Mouse (Mus musculus): ENCODE results near the gene Myl9.

DNA sequence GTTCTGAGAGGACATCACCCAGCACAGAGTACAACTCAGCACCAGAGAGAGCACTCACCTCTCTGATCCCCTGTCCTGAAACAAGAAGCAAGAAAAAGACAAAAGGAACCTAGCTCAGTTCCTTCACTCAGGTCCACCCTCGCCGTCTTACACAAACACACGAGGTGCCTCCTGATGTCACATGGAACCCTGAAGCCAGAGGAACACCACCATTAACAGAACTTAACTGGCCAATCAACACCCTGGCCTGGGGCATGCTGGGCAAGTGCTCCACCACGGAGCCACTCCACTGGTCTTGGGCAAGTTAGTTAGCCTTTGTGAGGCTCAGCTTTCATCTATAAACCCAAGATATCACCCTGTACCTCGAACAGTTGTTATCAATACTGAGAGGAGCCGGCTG, 31.7 kb downstream of the Myl9 start:
- TF ChIP-seq POLR2A (IDR thresholded peaks at IDR 0.05; ENCODE audit: insufficient read length, low read depth): no peak
- TF ChIP-seq MAX (IDR thresholded peaks at IDR 0.05; ENCODE audit: low read depth): no peak
- no peak for TF ChIP-seq TCF12 (IDR thresholded peaks at IDR 0.05; ENCODE audit: insufficient read depth, poor library complexity, severe bottlenecking)
- TF ChIP-seq USF1 (IDR thresholded peaks at IDR 0.05; ENCODE audit: low read depth): no peak
